Mouse (Mus musculus) frontal cortex, adult (tissue): Measurements from ENCODE around the gene Kin.

Experiments
- ATAC-seq: cut with Nextera tagmentation; 2 replicates; pipeline ENCODE4 v1.9.2; 2017; ENCODE audit warnings: mild to moderate bottlenecking, moderate library complexity, mixed read lengths; ENCODE audit not compliant: low TSS enrichment

The Kin gene

DNA sequence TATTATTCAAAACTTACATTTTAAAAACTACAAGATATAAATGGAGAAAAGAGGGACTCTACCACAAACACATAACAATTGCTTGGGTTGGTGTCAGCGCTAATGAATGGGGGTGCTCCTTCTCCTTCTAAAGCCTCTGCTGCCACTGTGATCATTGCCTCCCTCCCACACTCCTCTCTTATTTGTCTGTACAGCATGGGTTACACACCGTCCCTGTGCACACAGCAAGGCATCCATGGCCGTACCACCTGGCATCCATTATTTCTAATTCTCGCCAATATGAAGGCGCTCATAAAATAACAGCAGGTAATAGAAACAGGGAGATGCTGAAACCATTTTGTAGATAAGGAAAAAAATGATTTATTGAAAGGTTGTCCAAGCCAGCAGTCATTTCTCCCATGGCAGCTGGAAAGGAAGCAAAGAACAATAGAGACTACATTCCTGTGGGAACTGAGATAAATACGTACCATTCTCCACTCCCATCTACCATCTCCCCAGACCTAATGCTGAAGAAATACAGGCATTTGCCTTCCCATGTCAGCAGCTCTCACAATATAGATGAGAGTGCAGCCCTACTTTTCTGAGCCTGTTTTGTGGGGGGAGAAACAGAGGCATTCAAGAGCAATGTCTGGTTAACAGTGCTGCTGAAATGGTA lies 28.3 kb downstream of the Kin start:
- ATAC-seq, result no peak

DNA sequence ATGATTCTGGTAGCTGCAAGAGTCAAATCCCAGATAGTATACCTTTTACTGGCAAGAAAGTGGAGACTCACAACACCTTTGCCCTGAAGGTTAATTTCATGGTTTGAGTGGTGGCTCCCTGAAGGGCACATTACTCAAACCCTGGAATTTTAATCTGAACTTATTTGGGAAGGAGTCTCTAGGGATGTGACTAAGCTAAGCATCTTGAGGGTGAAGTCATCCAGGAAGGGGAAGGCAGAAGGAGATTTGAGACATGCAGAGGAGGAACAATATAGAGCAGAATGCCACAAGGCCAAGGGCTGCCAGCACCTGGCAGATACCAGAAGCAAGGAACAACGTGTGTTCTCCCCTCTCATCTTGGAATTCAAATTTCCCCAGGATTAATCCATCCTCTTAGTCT lies 38.4 kb downstream of the Kin start:
- no peak for ATAC-seq

DNA sequence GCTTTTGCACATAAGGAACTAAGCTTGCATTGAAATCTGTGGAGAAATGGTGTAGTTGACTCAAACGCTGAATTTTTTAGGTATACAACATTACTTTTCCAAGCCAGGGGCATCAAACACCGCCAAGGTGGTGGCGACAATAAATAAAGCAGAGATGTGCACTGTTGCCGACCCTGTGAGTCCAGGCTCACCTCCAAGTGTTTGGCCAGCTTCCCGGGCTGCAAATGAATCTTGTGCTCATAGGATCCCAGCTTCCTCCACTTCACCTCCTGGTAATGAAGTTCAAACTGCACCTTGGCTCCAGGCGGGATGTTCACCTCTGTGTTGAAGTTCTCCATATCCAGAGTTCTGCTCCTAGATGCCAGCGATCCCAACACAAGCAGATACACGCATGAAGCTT lies 38.9 kb downstream of the Kin start:
- ATAC-seq, result no peak

DNA sequence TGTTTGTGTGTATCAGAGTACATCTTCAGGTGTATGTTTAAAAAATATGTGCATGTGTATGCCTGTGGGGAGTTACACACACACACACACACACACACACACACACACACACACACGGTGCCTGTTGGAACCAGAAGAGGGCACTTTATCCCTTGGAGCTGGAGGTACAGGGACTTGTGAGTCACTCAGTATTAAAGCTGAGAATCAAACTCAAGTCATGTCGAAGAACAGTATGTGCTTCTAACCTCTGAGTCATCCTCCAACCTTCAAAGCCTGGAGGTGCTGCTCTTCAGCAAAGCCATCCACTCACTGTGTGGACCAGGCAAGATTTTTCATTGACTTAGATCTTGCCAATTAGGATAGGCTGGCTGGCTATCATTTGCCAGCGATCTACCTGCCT lies 41.4 kb downstream of the Kin start:
- no peak for ATAC-seq

DNA sequence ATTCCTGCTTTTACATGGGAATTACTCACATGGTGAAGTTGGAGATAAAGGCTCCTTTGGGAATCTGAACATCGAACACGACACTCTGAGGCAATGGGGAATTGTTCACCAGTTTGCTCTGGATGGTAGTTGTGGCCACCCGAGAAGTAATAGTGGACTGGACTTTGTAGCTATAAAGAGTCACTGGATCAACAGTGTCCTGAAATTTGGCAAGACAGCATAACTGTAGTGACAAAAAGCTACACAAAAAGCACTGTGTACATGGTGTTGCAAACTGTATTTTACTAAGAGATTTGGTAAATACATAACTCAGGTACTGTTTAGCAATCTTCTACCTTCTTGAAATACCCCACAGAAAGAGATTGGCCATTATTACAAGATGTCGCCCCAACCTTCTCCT lies 45.7 kb downstream of the Kin start:
- no peak for ATAC-seq

DNA sequence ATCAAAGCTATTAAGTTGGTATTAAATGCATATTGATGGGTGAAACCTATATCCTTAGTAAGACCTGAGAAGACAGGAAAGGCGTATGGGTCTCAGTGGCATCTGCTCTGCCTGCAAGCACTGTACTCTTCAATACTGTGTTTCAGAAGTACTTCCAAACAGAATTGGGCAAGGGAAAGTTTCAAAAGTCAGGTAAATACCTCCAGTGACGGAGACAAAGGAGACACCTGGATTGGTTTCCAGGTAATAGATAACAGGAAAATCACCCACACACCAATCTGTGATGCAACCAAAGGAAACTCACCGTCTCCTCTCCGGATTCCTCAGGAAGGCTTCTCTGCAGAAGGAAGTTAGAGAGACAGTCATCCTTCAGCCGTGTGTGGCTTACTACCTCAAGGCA lies 47.1 kb downstream of the Kin start:
- ATAC-seq, result no peak

DNA sequence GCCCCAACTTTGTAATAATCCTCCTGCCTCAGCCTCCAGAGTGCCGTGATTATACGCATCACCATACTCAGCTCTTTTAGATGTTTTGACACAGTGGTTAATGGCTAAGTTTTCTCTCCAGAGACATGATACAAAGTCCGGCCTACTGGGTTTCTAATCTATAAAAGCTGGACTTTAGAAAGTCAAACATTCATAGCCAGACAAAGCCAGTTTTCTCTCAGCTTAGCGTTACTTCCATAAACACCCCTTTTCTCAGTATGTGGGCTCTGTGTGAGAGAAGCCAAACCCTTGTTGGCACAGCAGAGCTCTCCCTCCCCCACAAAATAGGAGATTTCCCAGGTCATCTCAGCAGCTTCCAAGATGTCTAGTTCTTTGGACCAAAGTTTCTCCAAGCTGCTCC lies 48.2 kb downstream of the Kin start:
- ATAC-seq, result no peak

DNA sequence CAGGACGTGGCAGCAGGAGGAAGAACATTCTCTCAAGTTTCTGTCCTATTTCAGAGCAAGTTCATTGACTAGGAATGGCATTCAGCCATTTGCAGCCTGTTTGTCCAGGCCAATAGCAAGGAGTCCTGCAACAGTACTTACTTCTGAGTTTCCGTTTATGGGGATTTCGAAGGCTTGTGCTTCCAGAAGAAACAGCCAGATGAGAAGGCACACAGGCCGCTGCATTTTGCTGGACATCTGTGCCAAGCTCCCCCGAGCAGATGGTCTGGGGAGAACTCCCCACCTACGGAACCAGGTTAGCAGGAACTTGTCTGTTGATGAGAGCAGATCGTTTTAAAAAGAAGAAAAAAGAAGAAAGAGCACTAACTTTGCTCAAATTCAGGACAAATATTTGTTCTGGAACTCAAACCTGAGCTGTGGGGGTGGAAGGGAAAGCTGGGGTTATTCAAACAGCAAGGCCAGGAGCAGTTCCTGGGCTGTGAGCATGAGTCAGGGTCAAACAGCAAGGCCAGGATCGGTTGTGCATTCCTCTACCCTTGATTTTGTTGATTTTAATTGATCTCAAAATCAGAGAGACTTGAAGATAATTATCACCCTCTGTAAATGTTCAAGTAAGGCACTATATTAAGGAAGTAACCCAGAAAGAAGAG lies 50.1 kb downstream of the Kin start:
- peak; percentile 57 for ATAC-seq

DNA sequence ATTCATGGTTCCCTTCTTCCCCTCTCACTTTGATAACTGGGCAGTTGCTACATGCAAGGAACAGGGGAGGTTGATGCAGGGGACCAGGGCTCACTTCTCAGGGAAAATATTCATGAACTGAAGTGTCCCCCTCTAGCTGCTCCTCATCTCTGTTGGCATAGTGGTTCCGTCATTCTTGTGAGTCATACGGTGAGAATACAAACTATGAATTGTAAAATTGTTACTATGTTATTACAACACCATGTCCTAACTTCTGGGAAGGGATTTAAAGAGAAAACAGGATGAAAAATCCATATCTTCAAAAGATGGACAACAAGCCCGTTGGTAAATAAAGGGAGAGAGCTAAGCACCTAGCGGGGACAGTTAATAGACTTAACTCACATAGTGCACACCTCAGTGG lies 50.9 kb downstream of the Kin start, which contains the start of gene Itih2:
Itih2 (minus strand) TSS at position 101 of the 400 bp plus-strand sequence.
- no peak for ATAC-seq

DNA sequence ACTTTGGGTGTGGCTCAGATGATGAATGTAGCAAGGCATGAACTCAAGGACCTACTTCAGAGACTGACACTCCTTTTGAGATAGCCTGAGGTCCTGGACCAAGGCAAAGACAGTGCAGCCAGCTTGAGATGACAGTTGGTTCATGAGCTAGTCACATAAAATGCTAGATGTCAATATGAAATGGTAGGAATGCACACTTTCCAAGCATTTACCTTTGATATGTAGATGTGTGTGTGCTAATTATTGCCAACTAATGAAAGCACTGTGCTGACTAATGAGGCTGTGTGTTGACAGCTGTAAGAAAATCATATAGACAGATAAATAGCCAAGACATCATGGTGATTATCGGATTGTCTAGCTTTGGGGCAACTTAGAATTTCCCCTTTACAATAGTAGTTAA lies 51.7 kb downstream of the Kin start:
- ATAC-seq, result no peak

DNA sequence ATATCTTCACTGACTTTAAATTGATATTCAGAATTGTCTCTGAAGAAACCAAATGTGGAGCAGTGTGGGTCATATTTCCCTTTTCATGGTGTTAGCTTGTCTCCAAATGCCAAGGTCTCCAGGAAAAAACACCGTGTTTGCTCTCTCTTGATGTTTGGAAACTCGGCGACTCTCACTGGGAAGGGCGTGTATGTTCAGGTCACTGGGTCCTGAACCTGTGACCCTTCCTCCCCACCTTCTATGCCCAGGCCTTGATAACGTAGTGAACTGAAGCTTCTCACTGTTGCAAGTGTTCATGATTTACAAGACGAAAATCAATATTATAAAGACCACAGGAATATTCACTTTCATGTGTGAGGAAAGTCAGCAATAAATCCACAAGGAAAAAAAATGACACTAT lies 53.5 kb downstream of the Kin start:
- ATAC-seq, result no peak

DNA sequence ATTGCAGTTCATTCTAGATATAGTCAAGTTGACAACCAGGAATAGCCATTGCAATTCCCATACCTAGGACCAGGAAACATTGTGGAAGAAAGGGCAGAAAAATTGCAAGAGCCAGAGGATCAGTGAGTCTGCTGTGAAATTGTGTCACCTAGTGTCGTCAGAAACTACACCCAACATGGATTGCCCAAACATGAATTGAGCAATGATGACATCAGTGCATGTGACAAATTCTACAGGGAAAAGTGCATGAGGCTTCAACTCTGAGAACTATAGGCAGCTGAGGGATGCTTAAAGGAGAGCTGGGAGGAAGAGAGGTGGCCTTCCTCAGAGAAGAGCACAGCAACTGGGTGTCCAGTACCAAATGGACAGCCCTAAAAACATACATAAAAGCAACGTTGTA lies 56.9 kb downstream of the Kin start:
- ATAC-seq, result no peak

DNA sequence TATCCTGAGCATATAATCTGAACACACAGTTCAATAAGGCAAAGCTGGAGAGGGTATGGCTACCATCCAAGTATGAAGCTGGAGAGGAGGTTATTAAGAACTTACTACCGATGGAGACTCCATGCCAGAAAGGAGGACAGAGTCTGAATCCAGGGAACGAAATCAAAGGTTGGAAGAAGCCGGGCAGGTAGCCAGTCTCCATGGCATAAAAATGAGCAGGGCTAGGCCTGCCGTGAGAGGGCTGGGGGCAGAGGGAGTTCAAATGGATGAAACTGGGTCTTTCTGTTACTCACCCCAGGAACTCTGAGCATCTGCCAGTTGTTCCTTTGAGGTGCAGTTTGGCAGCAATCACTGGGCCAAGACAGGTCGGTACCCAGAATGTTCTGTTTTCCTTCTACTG lies 60.1 kb downstream of the Kin start:
- ATAC-seq, result no peak
